Mouse (Mus musculus) right cerebral cortex, postnatal 25 days (tissue): ENCODE data around the gene Srd5a1.
"Not testable (repeated sequence)": the region's sequence is repeated elsewhere in the genome, so short reads cannot be mapped to it uniquely, and the experiment has no call there.

Source experiments
- DNase-seq: peaks from one replicate; pipeline ENCODE4 v3.0.0; 2022

The Srd5a1 gene

DNA sequence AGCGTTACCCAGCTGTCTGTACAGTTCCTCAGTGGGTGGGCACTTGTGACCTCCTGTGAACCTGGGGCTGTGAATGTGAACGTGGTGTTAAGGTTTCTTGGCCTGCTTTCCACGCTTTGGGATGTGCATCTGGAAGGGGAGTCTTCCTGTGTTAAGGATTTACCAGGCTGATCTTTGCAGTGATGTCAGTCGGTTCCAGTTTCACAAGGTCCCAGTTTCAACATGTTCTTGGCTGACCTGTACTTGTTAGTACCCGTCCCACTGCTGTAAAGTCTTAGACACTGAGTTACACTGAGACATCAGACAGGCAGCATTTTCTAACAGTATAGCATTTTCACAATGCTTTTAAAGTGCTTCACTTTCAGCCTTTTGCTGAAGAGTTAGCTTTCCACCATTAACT, 12.6 kb upstream of the Srd5a1 start:
- DNase-seq, result no peak

GRCm38 (mm10) chr13:69616716-69617115, 5.5 kb upstream of the Srd5a1 start:
- DNase-seq, result no peak

DNA sequence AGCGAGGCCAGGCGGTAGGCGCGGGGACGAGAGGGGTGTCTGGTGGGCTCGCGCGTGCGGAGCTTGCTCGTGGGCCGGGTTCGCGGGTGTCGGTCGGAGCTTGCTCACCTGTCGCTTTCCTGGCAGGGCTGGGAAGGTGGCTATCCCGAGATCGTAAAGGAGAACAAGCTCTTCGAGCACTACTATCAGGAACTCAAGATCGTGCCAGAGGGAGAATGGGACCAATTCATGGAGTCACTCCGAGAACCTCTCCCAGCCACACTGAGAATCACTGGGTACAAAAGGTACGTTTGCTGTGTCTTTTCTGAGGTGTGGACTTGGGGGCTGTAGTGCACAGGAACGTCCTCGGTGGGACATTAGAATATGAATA, 918 bp upstream of the Srd5a1 start:
- DNase-seq, result no peak

DNA sequence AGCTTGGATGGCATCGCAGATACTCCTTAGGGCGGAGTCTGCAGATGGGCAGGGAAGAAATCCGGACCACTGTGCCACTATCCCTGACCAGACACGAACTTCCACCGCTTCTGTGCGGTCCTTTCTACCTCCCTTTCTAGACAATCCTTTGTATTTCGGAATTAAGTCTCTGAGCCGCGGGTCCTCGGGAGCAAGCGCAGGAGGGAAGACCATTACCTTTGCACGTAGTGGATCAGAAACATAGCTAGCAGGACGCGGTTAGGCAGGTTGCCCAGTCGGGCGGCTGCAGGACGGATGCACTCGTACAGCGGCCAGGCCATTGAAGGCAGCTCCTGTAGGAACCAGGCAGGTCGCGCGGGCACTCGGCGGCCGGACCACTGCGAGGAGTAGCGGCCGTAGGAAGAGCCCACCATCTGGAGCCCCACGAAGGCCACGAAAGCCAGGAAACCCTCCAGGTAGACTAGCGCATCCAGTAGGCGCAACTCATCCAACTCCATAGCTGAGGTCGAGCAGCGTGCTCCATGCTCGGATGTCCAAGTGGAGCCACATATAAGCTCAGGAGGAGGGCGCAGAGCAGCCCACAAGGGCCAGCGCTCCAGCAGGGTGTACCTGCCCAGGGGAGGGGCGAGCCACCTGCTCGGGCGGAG, 368 bp downstream of the Srd5a1 start:
- no peak for DNase-seq

GRCm38 (mm10) chr13:69608734-69609133, 2.5 kb downstream of the Srd5a1 start:
- no peak for DNase-seq

DNA sequence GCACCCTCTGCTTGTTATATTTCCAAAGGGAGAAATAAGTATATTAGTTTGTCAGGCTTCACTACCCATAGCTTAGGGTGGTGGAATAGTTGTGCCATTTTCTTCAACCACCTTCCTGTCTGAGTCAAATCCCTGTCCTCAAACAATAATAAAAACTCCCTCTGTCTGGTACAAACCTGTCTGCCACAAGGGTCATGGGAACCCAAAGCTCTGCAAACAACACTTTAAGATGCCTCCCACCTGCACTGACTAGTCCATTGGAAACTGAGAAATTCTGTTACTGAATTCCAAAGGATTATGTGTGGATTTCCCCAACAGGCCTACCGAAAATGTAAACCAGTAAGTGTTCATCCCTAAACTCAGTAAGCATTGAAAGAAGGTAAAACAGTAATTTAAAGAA, 6.6 kb downstream of the Srd5a1 start:
- no peak for DNase-seq

DNA sequence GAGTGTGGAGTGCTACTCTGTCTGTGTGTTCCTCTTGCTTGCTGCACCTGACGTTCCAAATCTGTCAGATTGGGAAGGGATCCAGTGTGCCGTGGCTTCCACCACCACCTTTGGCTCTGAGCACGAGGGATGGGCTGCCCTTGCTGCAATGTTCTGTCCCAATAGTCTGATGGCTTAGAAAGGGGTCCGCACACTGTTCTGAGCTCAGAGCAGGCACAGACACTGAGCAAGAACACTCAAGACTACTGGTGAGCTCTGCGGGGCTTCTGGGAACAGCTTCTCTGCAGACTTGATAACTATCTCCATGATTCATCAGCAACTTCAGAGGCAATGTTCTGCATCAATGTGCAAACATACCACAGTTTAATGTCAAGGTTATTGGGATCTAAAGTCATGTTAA, 9.9 kb downstream of the Srd5a1 start:
- DNase-seq, result no peak

DNA sequence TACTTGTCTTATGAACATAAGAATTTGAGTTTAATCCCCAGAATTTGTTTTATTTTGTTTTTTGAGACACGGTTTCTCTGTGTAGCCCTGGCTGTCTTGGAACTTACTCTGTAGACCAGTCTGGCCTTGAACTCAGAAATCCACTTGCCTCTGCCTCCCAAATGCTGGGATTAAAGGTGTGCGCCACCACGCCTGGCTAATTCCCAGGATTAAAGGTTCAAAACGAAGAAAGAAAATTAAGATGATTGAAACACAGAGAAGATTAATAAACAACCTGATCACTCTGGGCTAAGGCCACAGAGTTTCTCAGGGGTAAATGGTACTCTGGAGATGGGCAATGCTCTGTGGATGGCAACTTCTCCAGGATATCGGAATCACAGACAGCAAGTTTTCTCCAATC, 10.4 kb downstream of the Srd5a1 start:
- not testable (repeated sequence) for DNase-seq

DNA sequence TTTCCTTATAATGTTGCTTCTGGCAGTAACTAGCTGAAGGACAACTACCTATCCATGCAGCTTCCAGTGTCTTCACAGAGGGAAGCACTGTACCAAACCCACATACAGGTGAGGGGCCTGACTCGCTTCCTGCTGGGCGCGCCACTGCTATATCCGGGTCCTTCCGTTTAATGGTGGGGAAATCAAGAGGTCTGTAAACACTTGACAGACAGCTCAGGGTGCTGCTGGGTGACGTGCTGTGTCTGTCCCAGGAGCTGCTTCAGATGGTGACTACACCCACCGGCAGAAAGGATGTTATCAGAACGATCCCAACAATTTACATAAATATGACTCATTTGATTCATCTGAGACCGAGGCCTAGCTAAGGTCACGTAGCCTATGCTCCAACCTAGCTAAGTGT, 12.4 kb downstream of the Srd5a1 start:
- DNase-seq, result no peak

DNA sequence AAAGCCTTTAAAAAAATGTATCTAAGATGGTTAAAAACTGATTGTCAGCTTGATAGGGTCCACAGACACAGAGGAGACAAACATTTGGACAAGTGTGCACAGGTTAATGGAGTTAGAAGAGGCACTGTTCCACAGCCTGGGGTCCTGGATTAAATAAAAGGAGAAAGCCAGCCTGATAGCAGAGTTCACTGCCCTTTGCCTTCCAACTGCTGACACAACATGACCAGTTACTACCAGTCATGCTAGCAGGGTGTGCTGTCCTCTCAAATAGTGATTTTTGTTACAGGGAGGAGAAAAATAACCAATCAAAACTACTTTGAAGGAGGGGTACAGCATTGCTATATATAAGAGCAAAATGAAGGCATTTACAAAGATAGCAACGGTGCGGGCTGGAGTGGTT, 14.7 kb downstream of the Srd5a1 start:
- no peak for DNase-seq

- no peak for DNase-seq
Measured at GRCm38 (mm10) chr13:69595911-69596310, 15.3 kb downstream of the Srd5a1 start.

DNA sequence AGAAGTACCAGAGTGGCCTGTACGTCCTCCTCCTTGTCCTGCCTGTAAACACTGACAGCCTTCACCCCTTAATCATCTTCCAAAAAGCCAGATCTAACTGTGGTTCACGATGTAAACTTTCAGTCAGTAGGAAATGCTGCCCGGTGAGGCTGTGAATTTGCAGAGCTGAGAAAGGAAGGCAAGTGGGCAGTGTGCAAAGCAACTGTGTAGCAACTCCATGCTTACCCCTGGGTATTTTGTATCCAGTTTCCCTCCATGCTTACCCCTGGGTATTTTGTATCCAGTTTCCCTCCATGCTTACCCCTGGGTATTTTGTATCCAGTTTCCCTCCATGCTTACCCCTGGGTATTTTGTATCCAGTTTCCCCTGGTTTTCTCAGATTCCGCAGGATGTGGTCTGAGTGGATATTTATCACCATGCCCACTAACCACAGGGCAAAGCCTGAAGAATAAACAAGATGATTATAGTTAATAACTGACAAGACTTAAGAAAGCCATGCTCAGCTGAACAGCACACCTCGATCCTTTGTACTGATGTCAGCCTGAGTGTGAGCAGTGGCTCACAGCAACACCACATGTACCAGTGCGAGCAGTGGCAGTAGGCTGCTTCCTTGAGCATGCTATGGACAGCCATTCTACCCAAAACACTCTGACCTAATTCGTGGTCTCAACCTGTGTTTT, 16.5 kb downstream of the Srd5a1 start:
- DNase-seq, result no peak

GRCm38 (mm10) chr13:69593453-69593852, 17.8 kb downstream of the Srd5a1 start:
- no peak for DNase-seq

DNA sequence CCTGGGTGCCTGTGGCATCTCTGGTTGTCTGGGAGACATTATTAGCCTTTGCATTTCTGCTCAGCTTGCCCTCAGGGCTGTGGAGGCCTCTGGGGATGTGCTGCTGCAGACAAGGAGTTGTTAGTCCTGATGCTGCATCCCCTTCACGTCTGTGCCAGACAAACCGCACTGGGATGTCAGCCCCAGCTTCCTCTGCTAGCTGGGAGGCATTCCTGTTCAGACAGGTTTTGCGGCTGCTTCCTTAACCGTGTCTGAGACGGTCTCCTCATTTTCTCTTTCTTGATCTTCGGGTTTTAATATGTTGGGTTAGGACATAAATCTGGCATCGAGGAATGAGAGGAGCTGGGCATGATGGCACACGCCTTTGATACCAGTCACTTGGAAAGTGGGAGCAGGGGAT, 19.0 kb downstream of the Srd5a1 start:
- DNase-seq, result no peak

- DNase-seq, result no peak
Measured at GRCm38 (mm10) chr13:69591338-69591737, 19.9 kb downstream of the Srd5a1 start.

GRCm38 (mm10) chr13:69588263-69588662, 23.0 kb downstream of the Srd5a1 start:
- DNase-seq, result no peak

- no peak for DNase-seq
Measured at GRCm38 (mm10) chr13:69587849-69588248, 23.4 kb downstream of the Srd5a1 start.

DNA sequence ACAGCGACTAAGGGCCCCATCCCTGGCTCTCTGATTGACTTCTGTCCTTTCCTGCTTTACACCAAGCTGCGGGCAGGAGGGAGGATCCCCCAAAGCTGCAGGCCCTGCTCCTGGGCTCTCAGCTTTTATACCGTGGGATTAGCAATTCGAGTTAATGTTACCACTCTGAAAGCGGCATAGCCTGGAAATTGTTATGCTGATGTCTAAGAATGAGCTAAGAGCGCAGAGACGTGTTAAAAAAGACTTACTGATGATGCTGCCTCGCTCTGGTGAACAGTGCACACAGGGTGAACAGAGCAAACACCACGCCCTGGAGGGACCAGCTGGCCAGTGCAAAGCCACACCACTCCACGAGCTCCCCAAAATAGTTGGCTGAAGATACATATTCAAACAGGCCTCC, 24.9 kb downstream of the Srd5a1 start:
- no peak for DNase-seq

- DNase-seq, result no peak
Measured at GRCm38 (mm10) chr13:69585828-69586227, 25.4 kb downstream of the Srd5a1 start.

GRCm38 (mm10) chr13:69583591-69583990, 27.7 kb downstream of the Srd5a1 start:
- no peak for DNase-seq

DNA sequence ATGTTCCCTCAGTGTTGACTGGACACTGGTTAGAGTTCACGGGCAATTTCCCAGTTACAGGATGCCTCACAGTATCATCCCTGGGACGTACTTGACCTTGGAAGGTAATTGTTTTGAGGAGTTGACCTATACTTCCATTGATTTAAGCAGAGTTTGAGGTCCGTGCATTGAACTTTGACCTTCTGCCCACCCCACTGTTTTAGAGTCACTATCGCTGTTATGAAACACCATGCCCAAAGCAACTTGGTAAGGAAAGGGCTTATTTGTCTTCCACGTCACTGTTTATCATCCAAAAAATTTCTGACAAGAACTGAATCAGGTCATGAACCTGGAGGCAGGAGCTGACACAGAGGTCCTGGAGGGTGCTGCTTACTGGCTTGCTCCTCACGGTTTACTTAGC, 28.8 kb downstream of the Srd5a1 start:
- DNase-seq, result no peak

DNA sequence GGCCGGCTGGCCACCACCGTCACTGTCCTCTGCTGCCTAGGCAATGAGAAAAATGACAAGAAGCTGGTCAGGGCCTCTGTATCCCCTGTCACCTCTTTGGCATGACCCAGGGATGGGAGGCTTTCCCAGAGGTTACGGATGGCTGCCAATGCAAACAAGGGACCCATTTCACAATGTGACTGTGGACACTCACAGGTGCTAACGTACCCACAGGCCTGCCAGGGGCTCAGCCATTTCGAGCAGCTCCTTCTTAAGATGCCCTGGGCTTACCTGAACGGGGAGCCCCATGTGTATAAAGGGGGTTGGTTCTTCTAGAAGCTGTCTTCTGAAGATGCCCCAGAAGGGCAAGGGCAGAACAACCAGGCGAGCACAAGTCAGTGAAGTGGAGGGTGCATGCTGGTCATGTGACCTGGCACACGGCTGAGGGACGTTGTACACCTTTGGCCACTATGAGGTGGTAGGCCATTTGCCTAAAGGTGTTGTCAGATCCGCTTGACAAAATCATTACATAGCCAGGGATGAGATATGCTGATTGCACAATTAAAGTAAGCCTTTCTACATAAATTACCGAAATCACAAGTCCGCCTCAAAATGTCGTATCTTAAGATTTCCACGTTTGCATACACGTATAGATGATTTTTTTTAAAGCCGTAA, 33.9 kb downstream of the Srd5a1 start:
- DNase-seq, result no peak

DNA sequence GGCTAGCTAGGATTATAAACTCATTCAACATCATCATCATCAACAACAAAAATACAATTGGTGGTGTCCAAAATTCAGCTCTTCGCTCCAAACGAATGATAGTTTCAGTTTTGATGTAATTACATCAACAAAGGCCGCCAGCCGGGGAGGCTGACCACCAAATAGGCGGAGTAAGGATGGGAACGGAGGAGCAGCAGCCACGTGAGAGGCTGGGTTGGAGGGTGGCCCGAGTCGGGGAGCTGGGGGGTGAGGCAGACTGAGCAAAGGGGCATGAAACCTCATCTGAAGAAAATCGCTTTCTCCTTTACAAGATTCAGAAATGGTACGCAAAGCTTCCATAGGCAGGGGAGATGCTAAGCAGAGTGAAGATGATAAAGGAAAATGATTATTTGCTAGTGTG, 34.6 kb downstream of the Srd5a1 start:
- DNase-seq, result no peak

GRCm38 (mm10) chr13:69572594-69572993, 38.6 kb downstream of the Srd5a1 start:
- no peak for DNase-seq

GRCm38 (mm10) chr13:69569201-69569600, 42.0 kb downstream of the Srd5a1 start:
- no peak for DNase-seq
